Mouse (Mus musculus) hematopoietic stem cell, adult 5-6 weeks (primary cell): ENCODE measurements around the gene Glis3. TPM values are rescaled to one million over a fixed set of nuclear protein-coding genes. Genes with fewer than 3 reads are reported as not detected.

Experiments
- ATAC-seq, 2 experiments: fragments of 125-278 bp in 1 of 2; replicated peaks in 1 of 2; 2 replicates each; pipeline ENCODE4 v1.8.0; 2016 to 2017; ENCODE audit warnings: inconsistent platforms in 2 of 2, mild to moderate bottlenecking in 2 of 2, moderate number of reproducible peaks in 2 of 2, low read depth in 1 of 2, moderate TSS enrichment in 1 of 2; ENCODE audit not compliant: low FRiP score in 2 of 2, poor library complexity in 2 of 2, severe bottlenecking in 2 of 2, insufficient read depth in 1 of 2, low TSS enrichment in 1 of 2
- total RNA-seq: library from RNA; stranded (forward); fragments of 172-1452, 232-1000 nt; gene quantifications from 2 replicates; pipeline ENCODE4 v1.2.3, GENCODE M21; 2017

Gene Glis3
- total RNA-seq = 0.25 and 1.4 TPM in 2 replicates

DNA sequence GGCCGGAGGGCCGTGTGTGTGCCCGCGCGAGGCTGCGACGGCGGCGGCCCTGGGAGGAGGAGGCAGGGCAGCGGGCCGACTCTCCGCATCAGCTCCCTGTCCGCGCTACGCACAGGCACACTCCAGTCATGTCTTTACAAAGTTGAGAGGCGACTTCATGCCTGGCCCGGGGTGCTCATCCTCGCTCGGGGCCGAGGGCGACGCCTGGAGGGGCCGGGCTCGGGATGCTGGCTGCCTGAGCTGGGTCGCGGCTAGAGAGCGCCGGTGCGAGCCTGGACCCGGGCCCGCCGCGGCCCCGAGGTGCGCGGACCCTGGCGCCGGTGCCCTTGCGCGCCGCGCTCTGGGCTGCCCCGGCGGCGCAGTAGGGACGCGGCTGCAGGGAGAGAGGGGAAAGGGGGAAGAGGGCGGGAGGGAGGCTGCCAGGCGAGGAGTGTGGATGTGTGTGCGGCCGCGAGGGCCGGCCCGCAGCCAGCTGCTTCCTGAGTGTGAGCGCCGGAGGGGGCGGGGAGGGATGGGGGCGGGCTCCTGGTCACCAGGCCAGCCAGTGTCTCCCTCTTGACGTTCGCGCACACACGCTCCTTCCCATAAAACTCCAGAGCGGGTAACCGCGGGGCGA, at the start of gene Glis3:
Gene Glis3 (minus strand): TSS at position 302 of the 616 bp plus-strand sequence.
- peak; percentile 71 to 74 for ATAC-seq

- no peak for ATAC-seq
Measured at GRCm38 (mm10) chr19:28726161-28726880, 46.4 kb upstream of the Glis3 start.

- no peak for ATAC-seq
Measured at GRCm38 (mm10) chr19:28724641-28725040, 44.8 kb upstream of the Glis3 start.

GRCm38 (mm10) chr19:28722626-28723025, 42.7 kb upstream of the Glis3 start:
- ATAC-seq = no peak

DNA sequence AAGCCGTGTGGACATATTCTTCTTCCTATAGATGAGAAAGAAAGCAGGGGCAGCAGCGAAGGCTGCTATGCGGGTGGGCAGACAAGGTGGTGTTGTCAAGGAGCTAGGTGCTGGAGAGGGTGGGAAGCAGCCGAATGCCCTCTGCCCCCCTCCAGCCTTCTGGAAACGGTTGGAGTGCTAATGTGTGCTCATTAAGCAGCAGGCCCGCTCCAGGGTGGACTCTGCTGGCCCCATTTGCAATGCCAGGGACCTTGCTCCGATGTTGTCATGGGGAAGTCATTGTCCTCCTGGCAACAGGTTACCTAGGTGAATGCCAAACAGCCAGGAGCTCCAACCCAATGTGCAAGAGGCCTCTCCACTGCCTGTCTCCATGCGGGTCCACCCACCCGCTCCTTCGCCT, 42.0 kb upstream of the Glis3 start:
- ATAC-seq = no peak

GRCm38 (mm10) chr19:28720016-28720415, 40.1 kb upstream of the Glis3 start:
- ATAC-seq = no peak

DNA sequence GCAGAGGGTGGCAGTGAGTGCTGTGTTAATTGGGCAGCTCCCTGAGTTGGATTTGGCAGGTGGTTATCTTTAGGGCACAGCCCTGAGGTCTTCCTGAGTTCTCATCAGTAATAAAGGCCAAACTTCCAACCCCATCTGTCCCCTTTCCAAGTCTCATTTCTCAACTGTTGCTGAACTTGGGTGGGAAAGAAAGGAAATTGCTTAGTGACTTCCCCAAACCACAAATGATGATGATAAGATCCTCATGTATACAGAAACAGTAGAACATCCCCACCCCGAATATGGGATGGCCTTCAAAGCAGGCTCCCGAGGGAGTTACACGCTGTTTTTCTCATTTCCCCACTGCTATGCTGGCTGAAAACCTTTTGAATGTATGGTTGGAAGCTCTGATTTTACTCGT, 34.8 kb upstream of the Glis3 start:
- no peak for ATAC-seq

GRCm38 (mm10) chr19:28697718-28698117, 17.8 kb upstream of the Glis3 start:
- no peak for ATAC-seq

DNA sequence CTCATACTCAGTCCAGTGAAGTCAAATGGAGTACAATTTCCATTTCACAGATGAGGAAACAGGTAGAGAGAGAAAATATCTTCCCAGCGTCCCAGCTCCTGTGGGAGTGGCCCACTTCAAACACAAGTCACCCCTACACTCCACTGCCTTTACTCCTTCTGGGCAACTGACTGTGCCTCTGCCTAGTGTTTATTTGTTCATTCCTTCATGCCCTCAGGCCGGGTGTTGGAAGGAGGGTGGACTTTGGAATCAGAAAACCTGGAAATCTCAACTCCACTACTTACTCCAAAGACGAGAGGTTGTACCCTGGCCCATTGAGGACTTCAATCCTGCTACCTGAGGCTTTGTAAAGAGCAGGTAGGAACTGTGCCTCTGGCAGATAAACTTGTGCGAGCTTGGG, 6.5 kb upstream of the Glis3 start:
- ATAC-seq = no peak

GRCm38 (mm10) chr19:28685484-28685883, 5.6 kb upstream of the Glis3 start:
- no peak for ATAC-seq

- no peak for ATAC-seq
Measured at GRCm38 (mm10) chr19:28684347-28684746, 4.5 kb upstream of the Glis3 start.

GRCm38 (mm10) chr19:28683346-28683745, 3.5 kb upstream of the Glis3 start:
- ATAC-seq = no peak

GRCm38 (mm10) chr19:28679291-28679775, 544 bp downstream of the Glis3 start:
- no peak for ATAC-seq

DNA sequence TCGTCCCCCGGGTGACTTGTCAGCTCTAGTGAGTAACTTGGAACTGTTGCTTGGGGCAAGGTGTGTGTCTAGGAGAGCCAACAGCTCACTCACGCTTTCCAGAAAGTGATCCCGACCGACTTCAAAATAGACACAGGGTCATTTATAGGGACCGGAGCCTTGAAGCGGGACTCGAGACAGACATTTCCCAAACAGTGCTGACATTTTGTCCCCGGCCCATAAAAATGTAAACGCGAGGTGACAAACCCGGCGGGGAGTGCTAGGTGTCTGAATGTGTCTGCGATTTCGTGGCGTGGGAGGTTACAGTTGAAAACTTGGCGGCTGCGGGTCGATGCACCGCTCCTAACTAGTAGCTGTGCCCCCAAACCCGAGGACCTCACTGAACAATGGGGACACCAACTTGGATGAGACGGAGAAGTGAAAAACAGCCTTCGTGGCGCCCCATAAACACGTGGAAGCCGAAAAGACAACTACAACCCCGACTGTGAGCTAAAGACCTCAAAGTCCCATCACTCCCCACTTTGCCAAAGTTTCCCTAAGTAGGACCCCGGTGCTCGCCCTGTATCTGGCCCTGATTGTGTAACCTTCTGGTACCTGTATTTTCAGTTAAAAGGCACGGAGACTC, 1.1 kb downstream of the Glis3 start:
- no peak for ATAC-seq

GRCm38 (mm10) chr19:28677728-28678438, 2.0 kb downstream of the Glis3 start:
- 0 out of 4 replicates have a peak, but pooled peaks of 1 of the 2 experiments have one; percentile 9 for ATAC-seq

GRCm38 (mm10) chr19:28677045-28677727, 2.7 kb downstream of the Glis3 start:
- ATAC-seq = no peak

- no peak for ATAC-seq
Measured at GRCm38 (mm10) chr19:28663781-28664180, 16.1 kb downstream of the Glis3 start.
